Comparison of ENCODE assay signal across 8 mouse cellular contexts in genomic region chr16:8828636-8829563, GRCm38 (mm10). TPM values are rescaled to one million over a fixed set of nuclear protein-coding genes. Genes with fewer than 3 reads are reported as not detected.
DNase-seq lines count a peak whose midpoint lies in the region; ATAC-seq and TF ChIP-seq lines count a peak whose summit lies in the region.

No protein-coding gene starts in this region.

- H3K9ac ChIP-seq in forebrain, embryonic 14.5 days (ENCODE audit: low read length), result peak overlapping the region; percentile 58
- H3K9ac ChIP-seq in lung, embryonic 14.5 days, result peak overlapping the region; percentile 58
- H3K9ac ChIP-seq in stomach, embryonic 14.5 days (replicated peaks; ENCODE audit: low read depth, low read length), result peak overlapping the region; percentile 22; the same call in 1 of the 2 replicates

- H3K9me3 ChIP-seq in forebrain, embryonic 14.5 days (replicated peaks; ENCODE audit: control insufficient read depth, low read length), result no peaks in the 10 kb centered on the region
- no peaks in the 10 kb centered on the region for H3K9me3 ChIP-seq in lung, embryonic 14.5 days (ENCODE audit: low read depth, low read length)
- no peaks in the 10 kb centered on the region for H3K9me3 ChIP-seq in stomach, embryonic 14.5 days (ENCODE audit: control insufficient read depth, low read depth, low read length)

- H3K27me3 ChIP-seq in forebrain, embryonic 14.5 days (replicated peaks; ENCODE audit: control insufficient read depth, insufficient read depth, low read length), result no peaks in the 10 kb centered on the region
- no peaks in the 10 kb centered on the region for H3K27me3 ChIP-seq in lung, embryonic 14.5 days (ENCODE audit: insufficient read depth, low read length)
- no peaks in the 10 kb centered on the region for H3K27me3 ChIP-seq in stomach, embryonic 14.5 days (ENCODE audit: control insufficient read depth, insufficient read depth, low read length)

- peaks cover 19% of the 10 kb centered on the region for H3K4me1 ChIP-seq in forebrain, embryonic 14.5 days (ENCODE audit: control insufficient read depth, insufficient read depth, low read length)
- H3K4me1 ChIP-seq in lung, embryonic 14.5 days (ENCODE audit: insufficient read depth), result peaks cover 3% of the 10 kb centered on the region; the same call in 1 of the 2 replicates
- peaks cover 15% of the 10 kb centered on the region for H3K4me1 ChIP-seq in stomach, embryonic 14.5 days (ENCODE audit: control insufficient read depth, insufficient read depth, low read length)

- peak overlapping the region; percentile 90 for H3K27ac ChIP-seq in forebrain, embryonic 14.5 days (ENCODE audit: low read depth, low read length)
- H3K27ac ChIP-seq in lung, embryonic 14.5 days (ENCODE audit: low read depth), result peak overlapping the region; percentile 93
- H3K27ac ChIP-seq in stomach, embryonic 14.5 days (ENCODE audit: low read length), result peak overlapping the region; percentile 80

- peak; percentile 45 for TF ChIP-seq CTCF in lung, embryonic 14.5 days (IDR thresholded peaks at IDR 0.05; ENCODE audit: low read depth)

- H3K36me3 ChIP-seq in forebrain, embryonic 14.5 days (ENCODE audit: control insufficient read depth, insufficient read depth, low read length), result peaks cover 11% of the 10 kb centered on the region; the same call in 1 of the 2 replicates
- H3K36me3 ChIP-seq in lung, embryonic 14.5 days (ENCODE audit: insufficient read depth), result peaks cover 14% of the 10 kb centered on the region
- peaks cover 8% of the 10 kb centered on the region; the same call in 1 of the 2 replicates for H3K36me3 ChIP-seq in stomach, embryonic 14.5 days (ENCODE audit: control insufficient read depth, insufficient read depth, low read length)

- ATAC-seq in forebrain, embryonic 14.5 days, result peak; percentile 30
- ATAC-seq in inflammation-experienced regulatory T-cells, adult 6 months, result peak; percentile 14
- peak; percentile 67 for ATAC-seq in lung, embryonic 14.5 days (ENCODE audit: insufficient read depth)
- peak; percentile 54 for ATAC-seq in stomach, embryonic 14.5 days (ENCODE audit: insufficient number of reproducible peaks, insufficient read depth, low FRiP score, low read depth)

- H3K4me2 ChIP-seq in forebrain, embryonic 14.5 days (ENCODE audit: low read length), result peak overlapping the region; percentile 71
- peak overlapping the region; percentile 94 for H3K4me2 ChIP-seq in lung, embryonic 14.5 days
- peak overlapping the region; percentile 94 for H3K4me2 ChIP-seq in stomach, embryonic 14.5 days (replicated peaks; ENCODE audit: low read depth, low read length)

- H3K4me3 ChIP-seq in forebrain, embryonic 14.5 days (ENCODE audit: low read depth, low read length), result peak overlapping the region; percentile 99
- peak overlapping the region; percentile 99 for H3K4me3 ChIP-seq in lung, embryonic 14.5 days (ENCODE audit: low read depth, low read length)
- H3K4me3 ChIP-seq in stomach, embryonic 14.5 days (ENCODE audit: low read depth, low read length), result peak overlapping the region; percentile 57

- 12% methylated on average over 33 of the region's 33 CpGs for WGBS in forebrain, embryonic 14.5 days
- 11% methylated on average over 33 of the region's 33 CpGs for WGBS in lung, embryonic 14.5 days
- WGBS in stomach, embryonic 14.5 days, result 9% methylated on average over 33 of the region's 33 CpGs

- peak; percentile 64 for DNase-seq in layer of hippocampus, adult 9-11 months
- DNase-seq in layer of hippocampus, postnatal 25 days (ENCODE audit: extremely low spot score in 1 of 2, low spot score in 1 of 2), result no peak
- DNase-seq in adrenal gland, postnatal 36 days, result peak; percentile 81 to 85
- DNase-seq in forebrain, embryonic 14.5 days (ENCODE audit: low spot score), result peak; percentile 10
- no peak for DNase-seq in lung, embryonic 14.5 days
- DNase-seq in layer of hippocampus, adult 9-10 months (ENCODE audit: low spot score), result no peak

RNA-seq across cellular contexts. Expression of gene 1810013L24Rik, which starts 1.0 kb away (rescaled TPM):
- total RNA-seq in layer of hippocampus, postnatal 25 days (2021), result 100 to 1,000 TPM in 1 of 2 experiments, 10 to 100 TPM in 1; 93.3 to 104 TPM
- 10 to 100 TPM; 91.1 to 92.0 TPM for total RNA-seq in adrenal gland, postnatal 36 days (2021)
- 19.6 and 24.9 TPM in 2 replicates for polyA plus RNA-seq in forebrain, embryonic 14.5 days (2014; fragmentation: Nextera tagmentation; extraction: Ambion mirVana)
- polyA plus RNA-seq in inflammation-experienced regulatory T-cells, adult 6 months (2017; shearing (Covaris generic)), result 10 to 100 TPM; 17.9 to 21.0 (median 20.3) TPM
- polyA plus RNA-seq in lung, embryonic 14.5 days (2014; fragmentation: Nextera tagmentation; extraction: Ambion mirVana), result 15.1 and 15.3 TPM in 2 replicates
- 16.9 and 18.0 TPM in 2 replicates for polyA plus RNA-seq in stomach, embryonic 14.5 days (2014; fragmentation: Nextera tagmentation; extraction: Ambion mirVana)

RNA-seq across cellular contexts. Expression of gene Usp7, which starts 36.8 kb away (rescaled TPM):
- 100 to 1,000 TPM; 132 to 156 TPM for total RNA-seq in layer of hippocampus, postnatal 25 days (2021)
- total RNA-seq in adrenal gland, postnatal 36 days (2021), result 100 to 1,000 TPM; 106 to 111 TPM
- polyA plus RNA-seq in forebrain, embryonic 14.5 days (2014; fragmentation: Nextera tagmentation; extraction: Ambion mirVana), result 42.1 and 42.7 TPM in 2 replicates
- polyA plus RNA-seq in inflammation-experienced regulatory T-cells, adult 6 months (2017; shearing (Covaris generic)), result 10 to 100 TPM; 27.3 to 48.2 (median 47.7) TPM
- polyA plus RNA-seq in lung, embryonic 14.5 days (2014; fragmentation: Nextera tagmentation; extraction: Ambion mirVana), result 43.5 and 49.8 TPM in 2 replicates
- 56.6 and 65.0 TPM in 2 replicates for polyA plus RNA-seq in stomach, embryonic 14.5 days (2014; fragmentation: Nextera tagmentation; extraction: Ambion mirVana)

Comparison
In these comparisons a context has a peak if more than half of its experiments do, and no peak if none do; other contexts are left out.
1. DNase-seq: peak in layer of hippocampus, adult 9-11 months (single experiment), adrenal gland, postnatal 36 days (2 of 2) and forebrain, embryonic 14.5 days (single experiment); none in layer of hippocampus, postnatal 25 days (0 of 2), lung, embryonic 14.5 days (single experiment) and layer of hippocampus, adult 9-10 months (single experiment).
2. ATAC-seq: peak in every context shown above with its lines; median percentile 67 in lung, embryonic 14.5 days; 54 in stomach, embryonic 14.5 days; 30 in forebrain, embryonic 14.5 days; 14 in inflammation-experienced regulatory T-cells, adult 6 months.
3. Peak in every context shown above with its lines, with median percentiles within 50 percentile points of each other: H3K27ac ChIP-seq, H3K4me2 ChIP-seq, H3K4me3 ChIP-seq and H3K9ac ChIP-seq.